Mouse (Mus musculus) embryo, embryonic 10 days (tissue): ENCODE measurements at regions not wholly inside any gene's neighbourhood (a gene's known extent, or its start where the extent isn't known, plus 50 kb on each side); places are given as distances from the start of the nearest gene placed in this dataset.

Source experiments
- DNase-seq: peaks from one replicate; pipeline ENCODE4 v3.0.0-alpha.2; 2015; ENCODE audit warnings: low spot score

DNA sequence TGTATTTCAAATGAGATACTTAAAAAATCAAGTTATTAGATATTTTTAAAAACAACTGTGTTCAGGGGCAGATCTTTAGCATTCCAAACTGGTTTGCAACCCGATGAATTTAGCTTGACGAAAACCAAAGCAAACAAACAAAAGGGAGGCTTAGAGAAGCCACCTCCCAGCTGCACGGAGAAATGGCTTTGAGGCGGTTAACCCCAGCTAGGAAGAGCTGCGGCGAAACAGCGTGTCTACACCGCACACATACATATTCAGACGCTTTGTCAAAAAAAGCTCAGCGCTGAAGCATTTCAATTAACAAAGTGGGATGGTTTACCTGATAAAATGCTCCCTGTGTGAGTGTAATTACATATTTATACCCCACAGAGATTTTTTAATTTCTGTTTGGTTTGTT is 123.0 kb upstream of the Ap5m1 start:
- no peak for DNase-seq

DNA sequence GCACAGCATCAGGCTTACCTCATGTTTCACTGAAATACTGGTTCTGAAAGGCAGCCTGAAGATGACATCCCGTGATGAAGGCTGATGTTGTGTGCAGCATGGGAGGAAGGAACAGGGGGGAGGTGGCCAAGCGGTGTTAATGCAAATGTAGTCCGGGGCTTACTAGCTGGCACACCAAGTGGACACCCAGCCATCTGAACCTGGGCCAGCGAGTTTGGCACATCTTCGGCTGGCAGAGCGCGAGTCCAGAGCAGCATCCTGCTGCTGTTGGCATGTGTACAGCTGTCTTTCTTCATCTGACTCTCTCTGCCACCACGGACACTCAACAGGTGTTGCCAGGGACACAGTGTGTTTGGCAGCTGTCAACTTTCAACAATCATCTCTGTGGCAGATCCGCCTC is 135.0 kb upstream of the Ap5m1 start:
- DNase-seq: no peak

DNA sequence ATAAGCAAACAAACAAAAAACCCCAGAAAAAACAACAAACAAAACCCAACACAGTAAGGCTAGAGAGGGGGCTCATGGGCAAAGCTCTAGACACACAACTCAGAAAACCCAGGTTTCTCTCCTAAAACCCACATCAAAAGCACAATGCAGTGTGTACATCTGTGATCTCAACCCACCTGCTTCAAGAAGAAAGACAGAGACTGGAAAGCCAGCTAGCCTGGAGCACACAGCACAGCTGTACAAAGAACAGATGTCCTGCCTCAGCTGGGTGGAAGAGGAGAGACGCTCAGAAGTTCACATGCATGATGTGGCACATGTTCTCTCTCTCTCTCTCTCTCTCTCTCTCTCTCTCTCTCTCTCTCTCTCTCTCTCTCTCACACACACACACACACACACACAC is 140.0 kb upstream of the Ap5m1 start:
- no peak for DNase-seq

DNA sequence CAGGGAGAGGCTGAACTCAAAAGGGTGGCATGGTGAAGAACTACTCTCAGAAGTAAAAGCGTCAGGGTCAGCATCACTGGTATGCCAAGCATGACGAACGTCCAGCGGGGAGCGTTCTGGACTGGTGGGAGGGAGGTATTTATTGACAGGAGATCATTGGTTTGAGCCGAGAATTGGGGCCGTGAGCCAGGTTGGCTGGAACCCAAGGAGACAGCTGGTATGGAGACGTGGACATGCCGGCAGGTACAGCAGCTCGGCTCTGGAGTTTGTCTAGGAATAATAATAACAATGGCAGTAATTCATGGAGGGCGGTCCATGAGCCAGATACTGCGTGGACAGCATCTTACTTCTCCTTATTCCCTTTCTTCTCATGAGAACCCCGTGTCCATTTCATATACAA is 156.5 kb upstream of the Ap5m1 start:
- no peak for DNase-seq

DNA sequence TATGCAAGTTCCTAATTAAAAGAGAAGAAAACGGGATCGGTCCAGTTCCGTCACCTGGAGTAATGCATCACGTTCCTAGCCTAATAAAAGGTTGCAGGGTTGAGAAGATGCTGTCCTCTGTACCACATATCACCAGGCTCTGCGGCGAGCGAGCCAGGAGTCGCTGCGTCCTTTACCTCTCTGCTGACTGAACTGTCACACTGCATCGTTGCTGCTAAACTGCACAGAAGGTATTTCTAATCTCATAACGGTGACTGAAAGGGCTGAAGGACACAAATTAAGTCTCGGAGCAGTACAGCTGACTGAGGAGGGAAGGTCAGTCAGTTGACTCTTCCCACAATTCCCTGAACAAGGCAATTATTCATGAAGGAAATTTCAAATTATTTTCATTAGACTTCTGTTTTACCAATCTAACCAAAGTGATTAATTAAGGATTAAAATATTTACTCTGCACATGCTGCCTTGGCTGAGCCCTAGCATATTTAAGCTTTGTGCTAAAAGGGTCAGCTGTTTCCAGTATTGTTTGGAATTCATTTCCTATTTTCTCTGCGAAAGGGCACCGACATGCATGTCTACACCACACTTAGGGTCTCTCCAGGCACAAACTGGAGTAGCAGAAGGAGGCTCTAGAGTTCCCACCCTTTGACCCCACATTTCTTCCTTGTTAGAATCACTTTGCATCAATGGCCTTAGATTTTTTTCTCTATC is 157.8 kb upstream of the Ap5m1 start:
- DNase-seq: no peak

DNA sequence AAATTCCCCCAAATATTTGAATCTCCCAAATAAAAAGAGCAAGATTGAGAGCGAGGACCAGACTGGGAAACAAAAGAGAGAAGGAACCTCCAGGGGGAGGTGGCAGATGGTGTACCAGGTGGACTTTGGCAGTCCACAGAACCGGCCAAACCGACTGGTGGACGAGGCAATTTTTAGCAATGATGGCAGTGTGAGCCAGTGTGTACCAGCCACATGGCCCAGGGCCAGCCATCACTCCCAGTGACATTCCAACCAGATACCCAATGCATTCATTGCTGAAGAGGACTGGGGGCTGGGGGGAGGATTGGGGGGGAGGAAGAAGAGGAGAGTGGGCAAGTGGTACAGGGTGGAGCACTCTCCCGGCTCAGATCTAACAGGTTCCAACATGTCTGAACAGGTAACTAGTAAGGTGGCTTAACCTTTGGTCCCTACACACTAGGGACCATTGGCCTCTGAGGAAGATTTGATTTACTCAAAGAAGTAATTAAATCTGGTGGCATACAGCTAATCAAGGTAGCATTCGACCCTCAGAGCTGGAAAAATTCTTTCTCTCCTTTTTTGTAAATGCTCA is 158.4 kb upstream of the Ap5m1 start:
- DNase-seq: no peak

DNA sequence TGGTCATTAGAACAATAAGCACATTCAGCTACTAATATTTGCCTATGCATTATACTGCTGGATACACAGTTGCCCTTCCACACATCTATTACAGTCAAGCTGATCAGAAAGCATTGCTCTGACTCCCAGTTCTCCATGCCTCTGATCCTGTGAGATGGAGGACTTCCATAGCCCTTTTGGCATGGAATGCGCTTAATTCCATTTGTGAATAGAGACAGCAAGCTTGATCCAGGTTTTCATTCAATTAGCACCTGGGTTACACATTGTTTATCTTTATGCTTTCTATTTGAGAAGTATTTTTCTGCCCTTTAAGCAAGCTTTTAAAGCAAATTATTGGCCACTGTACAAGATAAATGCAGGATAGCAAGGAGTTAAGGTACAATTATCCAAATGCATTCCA is 158.9 kb upstream of the Ap5m1 start:
- no peak for DNase-seq

DNA sequence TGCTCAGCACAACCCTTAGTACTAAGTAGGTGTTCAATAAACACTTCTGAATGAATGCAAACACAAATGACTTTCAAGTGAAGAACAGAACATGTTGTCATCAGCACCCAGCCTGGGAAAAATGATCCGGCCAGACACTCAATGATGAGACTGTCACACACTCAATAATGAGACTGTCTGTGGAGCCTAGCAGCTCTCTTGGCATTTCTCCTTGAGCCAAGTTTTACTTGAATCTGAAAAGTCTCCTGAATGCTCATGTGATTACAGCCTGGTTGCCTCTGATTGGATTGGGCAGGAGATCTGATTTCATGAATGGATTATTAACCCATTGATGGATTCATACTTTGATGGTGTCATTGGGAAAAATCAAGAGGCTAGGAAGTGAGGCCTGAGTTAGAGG is 161.3 kb upstream of the Ap5m1 start:
- no peak for DNase-seq

DNA sequence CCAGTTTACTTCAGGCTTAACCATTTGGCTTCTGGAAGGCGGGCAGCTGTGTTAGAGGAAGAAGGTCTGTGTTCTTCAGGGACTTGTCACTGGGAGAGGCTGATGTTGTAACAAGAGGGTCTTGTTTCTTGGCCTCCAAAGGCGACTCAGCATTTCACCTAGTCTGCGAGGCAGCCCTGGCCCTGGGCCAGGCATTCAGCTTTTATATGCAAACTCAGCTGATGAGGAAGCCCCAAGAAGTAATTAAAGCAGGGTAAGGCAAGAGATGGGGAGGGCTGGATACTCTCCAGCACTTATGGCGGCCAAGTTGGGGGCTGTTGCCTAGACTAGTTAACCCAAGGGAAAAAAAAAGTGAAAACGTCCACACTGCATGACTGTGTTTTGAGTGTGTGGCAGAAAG is 162.4 kb upstream of the Ap5m1 start:
- no peak for DNase-seq

DNA sequence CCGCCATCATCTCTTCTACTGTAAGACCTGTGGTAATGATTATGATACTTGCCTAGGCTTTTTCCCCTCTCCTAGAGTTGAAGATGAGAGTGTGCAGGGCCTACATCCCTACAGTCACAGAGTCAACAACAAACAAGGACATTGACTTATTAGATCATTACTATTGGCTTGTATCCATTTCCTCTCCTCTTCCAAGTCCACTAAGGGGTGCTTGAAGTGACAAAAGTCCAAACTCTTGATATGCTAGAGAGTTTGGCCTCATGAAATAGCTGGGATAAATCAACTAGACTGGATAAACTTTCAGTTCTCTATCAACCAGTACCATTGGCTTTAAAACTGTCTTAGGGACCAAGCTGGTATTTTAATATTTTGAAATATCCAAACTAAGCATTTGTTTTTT is 165.7 kb upstream of the Ap5m1 start:
- DNase-seq: no peak

DNA sequence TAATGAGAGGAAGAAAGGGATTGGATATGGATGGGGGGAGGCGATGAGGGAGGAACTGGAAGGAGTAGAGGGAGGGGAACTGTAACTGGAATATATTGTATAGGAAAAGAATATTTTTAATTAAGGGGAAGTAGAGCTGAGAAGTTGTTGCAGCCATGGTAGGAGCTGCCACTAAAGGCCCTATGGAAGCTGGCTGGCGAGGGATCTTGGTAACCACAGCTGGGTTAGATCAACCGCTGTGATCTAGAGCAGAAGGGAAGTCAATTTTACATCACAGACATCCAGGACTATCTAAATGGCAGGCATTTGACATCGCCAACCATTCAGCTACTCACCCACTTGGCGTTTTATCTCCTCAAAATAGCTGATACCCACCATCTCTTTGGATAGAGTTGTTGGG is 168.8 kb upstream of the Ap5m1 start:
- DNase-seq: no peak

DNA sequence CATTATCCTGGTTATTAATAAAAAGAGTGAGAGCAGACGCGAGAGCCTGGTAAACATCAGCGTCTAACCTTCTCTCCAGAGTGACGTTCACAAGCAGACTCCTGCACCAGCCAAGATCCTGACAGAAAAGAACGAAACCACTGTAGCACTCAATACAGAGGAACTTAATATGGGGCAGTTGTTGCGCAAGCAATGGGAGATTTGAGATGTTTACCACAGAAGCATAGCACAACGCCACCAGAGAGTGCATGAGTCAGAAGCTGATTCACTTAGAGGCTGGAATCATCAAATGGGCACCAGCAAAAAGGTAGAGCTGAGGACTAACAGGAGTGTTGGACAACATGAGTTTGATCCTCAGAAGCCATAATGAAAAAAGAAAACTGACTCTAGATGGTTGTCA is 169.7 kb upstream of the Ap5m1 start:
- no peak for DNase-seq

DNA sequence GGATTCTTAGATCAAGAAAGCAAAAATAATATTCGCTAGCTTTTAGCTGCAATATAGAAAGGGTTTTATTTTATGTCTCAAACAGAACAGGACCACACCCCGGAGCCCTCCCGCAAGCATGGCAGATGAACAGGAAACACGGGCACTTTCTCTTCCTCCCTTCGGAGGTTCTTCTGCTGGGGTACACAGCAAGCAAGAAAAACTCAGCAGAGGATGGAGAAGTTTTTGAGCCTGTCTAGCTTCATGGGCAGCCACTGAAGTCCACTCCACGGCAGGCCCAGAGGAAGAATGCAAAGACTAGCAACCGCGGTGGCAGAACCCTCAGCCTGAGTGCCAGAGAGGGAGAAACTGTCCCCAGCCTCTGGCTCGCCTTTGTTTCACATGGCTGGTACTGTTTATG is 174.7 kb upstream of the Ap5m1 start:
- no peak for DNase-seq

DNA sequence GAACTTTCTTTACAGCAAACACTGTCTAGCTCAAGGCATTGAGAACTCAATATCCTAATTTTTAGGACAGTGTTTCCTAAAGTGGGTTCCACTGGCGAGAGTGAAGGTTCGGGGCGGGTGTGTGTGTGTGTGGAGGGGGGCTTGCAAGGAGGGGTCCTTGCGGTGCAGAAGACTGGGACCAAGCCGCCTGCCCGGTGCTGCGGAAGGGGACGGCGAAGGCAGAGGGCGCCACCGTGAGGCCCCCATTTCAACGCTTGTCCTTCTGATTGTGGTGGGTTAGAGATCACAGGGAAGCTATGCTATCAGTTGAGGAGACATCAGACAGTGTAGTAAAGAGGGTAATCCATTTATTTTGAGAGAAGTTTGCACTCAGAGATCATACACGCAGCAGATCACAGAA is 176.9 kb upstream of the Ap5m1 start:
- DNase-seq: peak; percentile 75

DNA sequence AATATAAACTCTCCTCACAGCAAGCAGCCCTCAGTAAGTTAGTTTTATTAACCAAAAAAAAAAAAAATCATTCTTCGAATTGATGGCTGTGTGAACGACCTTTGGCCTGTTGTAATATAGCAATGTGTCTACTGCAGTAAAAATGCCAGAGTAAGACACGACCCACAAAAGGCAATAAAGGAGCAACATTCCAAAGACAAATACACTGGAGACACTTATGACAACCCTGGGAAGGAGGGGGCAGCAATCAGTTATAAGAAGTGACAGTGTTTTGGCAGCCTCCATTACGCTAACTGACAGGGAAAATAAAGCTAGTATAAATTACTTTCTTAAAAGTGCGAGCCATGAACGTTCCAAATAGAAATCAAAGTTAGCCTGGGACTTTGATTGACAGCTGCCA is 185.9 kb upstream of the Ap5m1 start:
- DNase-seq: no peak

DNA sequence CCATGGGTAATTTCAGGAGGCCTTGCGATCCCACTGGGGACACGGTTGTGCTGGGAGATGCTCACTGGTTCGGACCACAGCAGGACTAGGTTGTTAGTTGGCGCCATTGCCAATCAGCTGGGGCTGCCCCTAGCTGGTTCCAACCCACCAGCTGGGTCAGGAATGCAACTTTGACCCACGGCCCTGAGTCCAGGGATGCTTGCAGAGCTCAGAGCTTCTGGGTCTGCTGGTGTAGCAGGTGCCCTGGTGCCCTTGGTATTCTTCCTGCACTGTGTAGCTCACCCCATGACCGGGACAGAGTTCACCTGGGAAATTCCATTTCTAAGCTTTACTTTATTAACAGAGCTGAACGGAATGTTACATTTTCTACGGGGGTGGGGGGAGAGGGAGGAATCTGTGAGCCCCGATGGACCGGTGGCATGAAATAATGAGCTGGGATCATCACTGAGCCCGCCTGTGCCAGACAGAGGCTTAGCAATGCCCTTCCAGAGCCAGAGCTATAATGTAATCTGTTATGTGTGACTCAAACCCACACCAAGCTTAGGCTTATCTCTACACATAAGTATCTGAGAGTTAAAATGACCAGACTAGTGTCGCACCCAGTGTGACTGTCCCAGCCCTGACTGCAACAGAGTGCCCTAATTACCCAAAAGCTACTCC is 187.8 kb upstream of the Ap5m1 start:
- no peak for DNase-seq

DNA sequence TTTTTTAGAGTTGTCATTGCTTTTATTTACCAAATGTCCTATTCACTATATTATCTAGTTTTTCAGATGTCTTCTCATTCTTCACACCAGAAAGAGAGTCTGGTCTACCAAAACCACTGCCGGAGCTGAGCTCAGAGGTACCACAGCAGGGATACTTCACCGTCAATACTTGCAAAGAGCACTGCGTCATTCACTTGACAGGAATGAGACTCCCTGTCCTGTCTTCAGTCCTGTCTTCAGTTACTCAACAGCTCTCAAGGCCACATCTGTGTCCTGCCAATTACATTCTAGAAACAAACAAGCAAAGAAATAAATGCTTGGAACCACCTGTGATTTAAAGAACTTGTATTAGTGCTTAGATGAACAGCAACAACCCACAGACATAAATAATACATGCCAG is 194.6 kb upstream of the Ap5m1 start:
- no peak for DNase-seq

DNA sequence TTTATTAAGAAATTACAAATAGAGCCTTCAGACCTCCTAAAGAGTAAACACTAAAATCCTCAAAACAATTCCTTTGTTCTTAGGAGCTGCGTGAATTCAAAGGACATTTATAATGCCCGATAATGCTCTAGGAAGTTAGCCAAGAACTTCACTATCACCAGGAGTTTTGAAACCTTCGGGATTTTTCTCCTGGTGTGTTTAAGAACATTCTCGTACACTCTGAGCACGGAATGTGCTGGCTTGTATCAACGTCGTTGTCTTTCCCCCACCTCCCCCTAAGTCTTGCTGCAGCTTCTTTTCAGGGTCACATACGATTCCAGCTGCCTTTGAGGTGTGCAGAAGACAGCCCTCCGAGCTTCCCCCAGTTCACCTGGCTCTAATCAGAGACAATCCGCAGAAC is 195.9 kb upstream of the Ap5m1 start:
- no peak for DNase-seq

DNA sequence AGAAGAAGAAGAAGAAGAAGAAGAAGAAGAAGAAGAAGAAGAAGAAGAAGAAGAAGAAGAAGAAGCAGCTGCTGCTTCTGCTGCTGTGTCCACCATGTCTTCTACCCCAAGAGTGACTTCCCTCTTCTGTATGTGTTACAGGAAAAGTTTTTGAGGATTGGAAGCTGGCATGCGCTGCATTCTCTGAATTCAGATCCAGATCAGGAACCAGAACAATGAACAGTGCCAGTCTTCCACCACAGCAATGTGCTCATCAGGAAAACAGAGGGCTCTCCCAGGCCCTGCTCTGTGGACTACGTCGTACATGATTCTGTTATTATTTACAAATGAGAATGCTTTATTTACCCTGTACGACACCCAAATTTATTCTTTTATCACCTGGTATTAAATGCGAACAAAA is 181.8 kb upstream of the Otx2 start:
- no peak for DNase-seq

DNA sequence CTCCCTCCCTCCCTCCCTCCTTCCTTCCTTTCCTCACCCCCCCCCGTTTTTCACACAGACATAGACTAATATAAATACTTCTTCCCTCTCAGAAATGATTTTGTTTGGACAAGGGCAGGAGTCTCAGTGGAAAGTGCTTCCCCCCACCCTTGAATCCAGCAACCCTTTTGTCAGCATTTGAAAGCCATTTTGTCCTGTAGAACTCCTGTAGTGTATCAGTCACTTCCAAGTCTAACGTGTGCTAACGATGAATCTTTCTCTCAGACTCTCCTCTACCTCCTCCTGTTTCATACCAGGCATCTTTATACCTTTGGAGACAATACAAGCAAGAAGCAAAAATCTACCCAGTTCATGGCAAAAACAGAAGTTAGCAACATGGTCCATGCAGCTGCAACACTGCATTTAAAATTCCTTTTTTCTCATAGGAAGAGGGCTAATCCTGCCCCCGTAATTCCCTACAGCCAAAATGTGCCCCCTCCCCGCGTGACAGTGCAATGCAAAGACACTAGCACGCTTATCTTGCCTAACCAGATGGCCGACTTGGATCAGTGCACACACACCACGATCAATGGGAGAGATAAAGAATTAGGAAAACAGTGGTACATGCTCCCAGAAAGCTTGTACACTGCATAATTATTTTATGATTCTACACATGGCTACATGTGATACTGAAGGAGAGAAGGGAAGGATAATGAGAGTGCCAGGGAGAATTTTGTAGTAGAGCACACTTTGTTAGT is 180.7 kb upstream of the Otx2 start:
- DNase-seq: no peak

DNA sequence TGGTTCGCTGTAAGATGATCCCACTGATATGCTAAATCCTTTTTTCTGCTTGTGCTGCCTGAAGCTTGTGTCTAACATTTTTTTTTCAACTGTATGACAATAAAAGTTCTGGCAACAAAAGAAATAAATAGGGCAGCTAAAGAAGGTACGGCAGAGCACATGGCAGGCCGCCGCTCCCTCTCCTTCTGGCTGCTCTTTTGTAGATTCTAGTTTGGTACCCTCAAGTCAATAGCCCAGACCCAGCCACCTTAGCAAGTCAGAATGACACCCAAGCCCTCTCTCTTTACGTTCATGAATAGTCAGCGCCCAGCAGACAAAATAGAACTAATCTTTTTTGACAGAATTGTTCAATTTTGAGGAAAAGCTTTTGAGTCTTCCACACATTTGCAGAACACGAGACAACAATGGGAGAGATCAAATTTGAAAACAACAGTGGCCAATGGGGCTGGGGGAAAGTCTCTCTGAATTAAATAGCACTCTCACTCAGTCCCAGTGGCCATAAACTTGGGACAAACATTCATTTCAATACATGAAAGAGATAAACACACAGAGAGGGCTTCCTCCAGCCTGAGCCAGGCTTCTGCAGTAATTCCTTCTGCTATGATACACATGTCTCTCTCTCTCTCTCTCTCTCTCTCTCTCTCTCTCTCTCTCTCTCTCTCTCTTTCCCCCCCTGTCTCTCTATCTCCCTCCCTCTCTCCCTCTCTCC is 180.0 kb upstream of the Otx2 start:
- peak; percentile 28 for DNase-seq

DNA sequence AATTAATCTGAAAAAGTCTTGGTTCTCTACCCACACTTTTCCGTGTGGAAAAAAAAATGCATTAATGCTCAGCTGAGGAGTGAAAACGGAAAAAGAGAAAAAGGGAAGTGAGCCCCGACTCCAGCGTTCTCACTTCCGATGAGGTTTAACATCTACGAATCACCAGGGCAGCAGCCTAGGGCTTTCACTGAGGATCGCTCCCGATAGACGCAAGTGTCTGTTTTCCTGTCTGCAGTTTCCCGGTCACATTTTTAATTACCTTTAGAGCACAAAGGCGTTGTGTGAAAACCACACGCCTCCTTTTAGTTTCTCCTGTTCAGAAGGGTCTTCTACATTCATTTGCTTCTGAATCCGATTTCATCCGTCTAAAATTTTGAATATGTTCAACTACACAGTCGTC is 179.2 kb upstream of the Otx2 start:
- DNase-seq: peak; percentile 54

DNA sequence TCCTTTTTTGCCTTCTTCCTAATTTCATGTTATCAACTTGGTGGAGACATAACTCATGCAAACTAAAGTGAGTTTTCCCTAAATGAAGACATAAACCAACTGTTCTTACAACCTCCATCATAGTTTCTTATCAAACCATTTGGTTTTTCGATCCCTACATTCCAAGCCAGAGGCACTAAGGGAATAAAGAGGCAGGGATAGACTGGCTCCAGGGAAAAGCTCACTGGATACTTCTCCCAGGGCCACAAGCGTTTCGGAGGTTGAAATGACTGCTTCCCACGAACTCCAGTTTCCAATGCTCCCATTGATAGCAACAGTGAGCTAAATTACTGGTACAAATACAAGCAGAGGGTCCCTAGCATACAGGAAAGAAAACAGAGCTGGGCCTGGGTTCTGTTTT is 178.4 kb upstream of the Otx2 start:
- DNase-seq: no peak
